Mouse (Mus musculus) naive thymus-derived CD4-positive, alpha-beta T cell, adult 5 months (primary cell): Measurements from ENCODE around the gene Tecpr1. TPM values are rescaled to one million over a fixed set of nuclear protein-coding genes. Genes with fewer than 3 reads are reported as not detected.

Experiments
- polyA plus RNA-seq: library from polyadenylated mRNA; unstranded; fragments of 100-300 nt; shearing (Covaris generic); gene quantifications from one replicate; pipeline ENCODE4 v1.2.1, GENCODE M21; 2017

The Tecpr1 gene
- 305 TPM for polyA plus RNA-seq

GRCm38 (mm10) chr5:144223503-144223862, at the start of gene Tecpr1:
Gene Tecpr1 (minus strand): TSS chr5:144223615.

DNA sequence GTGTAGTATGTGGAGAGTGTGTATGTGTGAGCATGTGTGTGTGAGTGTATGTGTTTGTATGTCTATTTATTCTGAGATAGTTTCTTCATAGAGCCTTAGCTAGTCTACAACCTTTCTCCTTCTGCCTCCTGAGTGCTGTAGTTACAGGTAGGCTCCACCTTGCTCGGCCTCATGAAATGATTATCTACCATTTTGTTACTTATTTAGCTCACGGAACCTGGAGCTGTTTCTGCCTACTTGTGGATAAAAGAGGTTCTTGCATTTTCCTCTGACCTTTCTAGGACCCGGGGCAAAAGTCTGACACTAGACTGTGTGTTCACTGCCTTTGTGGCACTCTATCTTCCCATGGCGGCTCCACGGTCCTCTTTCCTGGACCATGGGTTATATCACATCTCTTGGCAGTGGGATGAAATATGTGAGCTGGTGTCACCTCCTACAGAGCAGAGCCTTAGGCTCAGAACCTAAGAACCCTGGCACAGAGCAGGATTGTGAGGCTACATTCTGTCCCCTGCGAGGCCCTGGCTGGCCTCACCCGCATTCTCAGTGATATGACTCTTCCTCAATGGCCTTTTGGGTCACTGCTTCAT, 20.6 kb upstream of the Tecpr1 start, which contains the start of gene Bri3:
TSS of gene Bri3 (plus strand) at position 537 of the 587 bp plus-strand sequence.

GRCm38 (mm10) chr5:144189950-144190583, 33.3 kb downstream of the Tecpr1 start, which contains the start of gene Bhlha15:
Gene Bhlha15 (plus strand): TSS chr5:144190286.

Other genes with a start within 250 kb of the Tecpr1 start
- gene Ccz1, start 208.7 kb downstream of the Tecpr1 start, polyA plus RNA-seq: 53.8 TPM
- not detected for gene Ocm, start 196.9 kb downstream of the Tecpr1 start, polyA plus RNA-seq
- 20.5 TPM for gene Lmtk2, start 123.2 kb downstream of the Tecpr1 start, polyA plus RNA-seq
- gene Bhlha15, start 33.3 kb downstream of the Tecpr1 start, polyA plus RNA-seq: not detected
- gene Bri3, start 20.8 kb upstream of the Tecpr1 start, polyA plus RNA-seq: 5.5 TPM
- 0.91 TPM for gene Baiap2l1, start 134.5 kb upstream of the Tecpr1 start, polyA plus RNA-seq